Mouse (Mus musculus) left cerebral cortex, postnatal 36 days (tissue): Measurements from ENCODE around the gene Katnal1. TPM values are rescaled to one million over a fixed set of nuclear protein-coding genes. Genes with fewer than 3 reads are reported as not detected.

Experiments used
- DNase-seq, 2 experiments: peaks; one replicate each; pipeline ENCODE4 v3.0.0; 2021 to 2022; ENCODE audit warnings: low spot score in 2 of 2, mixed read lengths in 1 of 2
- intact Hi-C: fragments of 180-260 bp; cut with DNase I; formaldehyde crosslinking; loops from one replicate; pipeline ENCODE4 v1.15.1; 2025
- total RNA-seq, 2 experiments: library from RNA; stranded (reverse); gene quantifications; 2 replicates each; pipeline ENCODE4 v1.2.3; 2021

Katnal1 gene
- total RNA-seq, 2 experiments from 2014 or later, result 69.5 to 72.8 TPM

DNA sequence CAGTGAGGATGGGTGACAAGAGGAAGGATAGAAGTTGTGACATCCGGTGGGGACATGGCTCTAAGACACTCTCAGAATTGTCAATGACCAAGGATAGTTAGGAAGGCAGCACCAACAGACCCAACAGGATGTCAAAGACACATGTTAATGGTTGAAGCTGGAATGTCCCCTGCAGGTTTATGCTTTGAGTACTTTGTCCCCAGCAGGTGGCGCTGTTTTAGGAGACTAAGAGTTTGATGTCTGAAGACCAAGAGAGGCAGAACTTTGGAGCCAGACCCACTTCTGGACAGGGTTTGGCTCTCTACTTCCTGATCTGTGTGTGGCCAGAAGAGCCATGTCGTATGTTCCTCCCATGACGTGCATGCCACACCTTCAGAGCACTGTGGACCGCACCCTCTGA is 82.1 kb downstream of the Katnal1 start:
- DNase-seq, result no peak
- intact Hi-C loops, result no loop called here

- DNase-seq, result no peak
- intact Hi-C loops, result no loop called here
Observed at GRCm38 (mm10) chr5:148837069-148837468, 92.1 kb downstream of the Katnal1 start.

GRCm38 (mm10) chr5:148831596-148832257 is 97.4 kb downstream of the Katnal1 start:
- intact Hi-C loops, result no loop called here
- peak; percentile 36 to 61 for DNase-seq

GRCm38 (mm10) chr5:148831141-148831547 is 98.0 kb downstream of the Katnal1 start:
- intact Hi-C loops, result no loop called here

DNA sequence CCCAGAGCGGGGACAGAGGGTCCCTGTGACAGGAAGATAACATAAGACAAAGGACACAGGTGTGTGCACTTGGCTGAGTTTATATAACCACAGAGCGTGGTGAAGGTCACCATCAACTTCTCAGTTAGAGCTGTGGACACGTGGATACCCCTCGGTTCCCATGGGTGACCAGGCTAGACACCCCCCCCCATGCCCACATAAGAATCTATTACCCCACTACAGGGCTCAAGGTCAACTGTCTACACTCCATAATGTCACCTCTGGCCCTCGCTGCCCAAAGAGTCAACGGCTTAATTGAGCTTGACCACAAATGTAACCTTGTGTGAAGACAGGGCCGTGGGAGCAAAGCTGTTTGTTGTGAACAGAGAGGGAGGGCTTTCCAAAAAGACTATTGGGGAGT is 103.4 kb downstream of the Katnal1 start:
- DNase-seq, result no peak
- intact Hi-C loops, result no loop called here

More at GRCm38 (mm10) chr5:148831141-148831547, 98.0 kb downstream of the Katnal1 start:
- no peak for DNase-seq

- DNase-seq, result no peak
- intact Hi-C loops, result no loop called here
Observed at GRCm38 (mm10) chr5:148822772-148823171, 106.3 kb downstream of the Katnal1 start.

Other genes starting within 250 kb of the Katnal1 start
- 10 to 100 TPM; 14.8 to 36.1 TPM for gene Gm42791, start 65.8 kb upstream of the Katnal1 start, total RNA-seq